Mouse (Mus musculus) skeletal muscle tissue, adult 2 months (tissue): ENCODE measurements around the gene Pdcd10.

Source experiments
- DNase-seq: peaks from one replicate; pipeline ENCODE4 v3.0.0-alpha.2; 2012; ENCODE audit warnings: low read depth, low spot score

Gene Pdcd10

DNA sequence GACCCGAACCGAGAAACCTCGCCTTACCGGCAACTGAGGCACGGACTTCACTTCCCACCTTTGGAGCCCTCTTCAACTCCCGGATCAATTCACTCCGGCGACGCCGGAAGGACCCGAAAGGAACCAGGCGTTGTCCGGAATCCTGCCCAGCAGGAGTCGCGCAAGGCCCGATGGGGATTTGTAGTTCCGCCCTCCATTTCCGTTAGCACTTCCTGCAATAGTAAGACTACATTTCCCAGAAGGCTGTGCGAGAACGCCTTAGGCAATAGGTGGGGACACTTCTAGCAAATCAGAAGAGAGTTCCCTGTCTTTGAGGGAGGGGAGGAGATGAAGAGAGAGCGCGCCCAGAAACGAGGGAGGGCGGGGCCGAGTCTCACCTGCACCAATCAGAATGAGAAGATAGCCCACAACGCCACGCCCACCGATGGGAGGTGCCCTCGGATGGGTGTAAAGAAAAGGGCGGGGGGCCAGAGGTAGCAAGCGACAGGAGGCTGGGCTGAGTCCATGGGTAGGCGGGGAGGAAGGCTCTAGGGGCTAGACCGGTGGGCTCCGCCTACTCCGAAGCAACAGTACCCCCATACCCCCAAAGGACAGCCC is at the start of gene Pdcd10:
Pdcd10 (minus strand) TSS at position 162 of the 597 bp plus-strand sequence.
- peak; percentile 99 for DNase-seq

DNA sequence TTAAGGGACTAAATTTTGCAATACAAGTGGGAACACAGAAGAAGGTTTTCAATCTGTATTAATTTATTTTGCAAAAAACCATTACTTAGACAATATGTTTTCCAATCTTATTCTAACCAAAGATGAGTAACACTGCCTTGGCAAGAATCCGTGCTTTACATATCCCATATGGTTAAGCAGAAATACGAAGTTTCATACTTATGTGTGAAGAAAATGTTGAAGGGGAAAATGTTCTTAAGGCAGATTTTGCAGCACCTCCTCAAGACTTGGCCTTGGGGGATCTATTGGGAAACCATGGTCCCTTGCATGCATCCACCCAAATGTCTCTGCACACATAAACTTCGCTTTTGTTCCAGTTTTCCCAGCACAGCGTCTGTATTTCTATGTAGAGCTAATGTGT is 28.2 kb upstream of the Pdcd10 start:
- DNase-seq, result no peak

DNA sequence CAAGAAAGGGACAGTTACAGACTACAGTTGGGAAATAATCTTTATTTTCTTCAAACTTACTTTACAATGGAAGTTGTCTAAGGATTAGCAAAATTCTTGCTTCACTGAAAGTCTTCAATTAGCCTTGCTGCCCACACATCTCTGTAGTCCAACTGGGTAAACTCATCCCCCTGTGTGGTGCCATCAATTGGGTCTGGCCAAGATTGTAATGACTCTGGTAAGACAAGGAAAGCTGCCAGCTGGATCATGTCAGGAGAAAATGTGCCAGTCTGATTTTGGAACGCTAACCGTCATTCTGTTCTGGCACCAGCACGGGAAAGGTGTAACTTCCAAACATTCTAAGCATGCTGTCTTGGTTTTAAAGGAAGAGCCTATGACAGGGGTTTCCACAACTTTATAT is 26.6 kb upstream of the Pdcd10 start:
- DNase-seq, result no peak

DNA sequence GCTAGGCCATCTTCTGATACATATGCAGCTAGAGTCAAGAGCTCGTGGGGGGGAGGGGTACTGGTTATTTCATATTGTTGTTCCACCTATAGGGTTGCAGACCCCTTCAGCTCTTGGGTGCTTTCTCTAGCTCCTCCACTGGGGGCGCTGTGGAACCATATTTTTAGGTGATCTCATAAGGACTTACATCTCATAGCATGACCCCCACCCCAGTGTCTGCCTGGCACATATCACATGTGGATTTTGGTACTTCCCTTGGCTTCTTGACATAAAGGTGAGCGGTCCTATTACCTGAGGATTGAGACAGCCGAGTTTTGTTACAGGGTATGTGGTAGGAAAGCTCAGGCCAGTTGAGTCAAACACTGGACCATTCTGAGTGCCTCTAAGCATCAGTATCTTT is 22.7 kb upstream of the Pdcd10 start:
- DNase-seq, result no peak

DNA sequence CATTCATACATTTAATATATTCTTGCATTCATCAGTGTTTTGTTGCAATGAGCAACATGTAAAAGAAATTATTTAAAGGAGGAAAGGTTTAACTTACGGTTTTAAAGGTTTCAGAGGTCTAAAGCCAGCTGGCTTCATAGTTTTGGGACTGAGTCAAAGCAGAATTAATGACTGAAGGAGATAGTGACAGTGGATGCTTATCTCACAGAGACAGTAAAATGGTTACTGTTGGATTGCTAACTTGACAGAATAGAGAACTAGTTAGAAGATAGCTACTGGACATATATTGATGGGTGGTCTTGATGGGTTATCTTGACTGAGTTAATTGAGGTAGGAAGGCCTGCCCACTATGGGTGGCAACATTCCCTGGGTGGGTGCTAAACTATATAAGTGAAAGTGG is 18.9 kb upstream of the Pdcd10 start:
- no peak for DNase-seq

DNA sequence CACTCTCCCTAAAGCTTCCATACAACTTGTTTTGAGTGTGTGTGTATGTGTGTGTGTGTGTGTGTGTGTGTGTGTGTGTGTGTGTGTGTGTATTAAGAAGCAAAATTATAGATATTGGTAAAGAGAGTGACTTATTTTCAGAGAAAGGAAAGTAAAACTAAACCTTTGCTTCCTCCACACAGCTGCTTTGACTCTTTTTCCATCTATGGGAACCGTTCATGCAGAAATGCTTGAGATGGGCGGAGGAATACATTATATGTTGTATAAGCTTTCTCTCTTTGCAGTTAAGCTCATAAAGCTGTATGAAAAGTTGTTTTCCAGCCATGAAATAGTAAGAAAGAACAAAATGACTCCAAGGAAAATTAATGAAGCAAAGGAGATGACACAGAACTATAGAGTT is 17.4 kb upstream of the Pdcd10 start:
- DNase-seq, result no peak

DNA sequence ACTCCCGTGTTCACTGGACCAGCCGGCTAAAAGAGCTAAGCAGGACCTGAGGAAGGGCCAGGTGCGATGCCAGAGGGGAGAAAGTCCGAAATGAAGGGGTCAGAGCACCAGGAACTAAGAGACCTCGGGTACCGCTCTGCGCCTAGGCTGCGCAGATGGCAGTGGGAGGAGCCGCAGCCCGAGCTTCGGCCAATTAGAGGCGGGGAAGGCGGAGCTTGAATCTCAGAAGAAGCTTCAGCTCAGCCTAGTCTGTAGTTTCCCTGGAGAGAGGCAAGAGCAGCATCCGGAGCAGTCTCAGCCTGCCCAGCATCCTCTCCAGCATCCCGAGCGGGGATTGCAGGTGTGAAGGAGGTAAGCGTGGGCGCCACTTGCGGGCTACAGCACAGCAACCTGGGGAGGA is 636 bp upstream of the Pdcd10 start, which contains the start of gene Serpini1:
Serpini1 (plus strand) TSS at position 256 of the 400 bp plus-strand sequence.
- peak; percentile 79 for DNase-seq

DNA sequence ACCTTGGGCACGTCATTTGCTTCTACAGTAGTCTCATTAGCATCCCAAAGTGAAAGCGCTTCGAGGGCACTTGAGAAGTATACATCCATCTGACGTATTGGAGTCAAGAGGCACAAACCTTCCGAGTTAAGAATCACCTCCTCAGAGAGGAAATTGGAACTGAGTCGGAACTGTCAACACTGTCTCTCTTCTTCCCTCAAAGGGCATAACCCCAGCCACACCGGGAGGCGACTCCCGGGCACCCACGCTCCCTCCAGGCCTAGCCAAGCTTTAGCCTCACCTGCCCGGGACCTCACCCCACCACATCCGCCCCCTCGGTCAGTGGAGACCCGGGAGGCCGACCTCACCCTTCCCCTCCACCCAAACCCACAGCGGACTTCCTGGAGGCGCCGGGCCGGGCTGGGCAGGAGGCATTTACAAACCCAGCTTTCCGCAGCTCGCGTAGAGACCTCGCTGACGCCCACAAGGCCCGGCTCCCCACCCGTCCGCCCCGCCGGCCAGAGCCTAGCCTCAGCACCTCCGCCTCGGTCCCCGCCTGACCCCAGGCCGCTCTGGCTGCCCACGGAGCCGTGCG is 448 bp downstream of the Pdcd10 start:
- peak; percentile 8 for DNase-seq

DNA sequence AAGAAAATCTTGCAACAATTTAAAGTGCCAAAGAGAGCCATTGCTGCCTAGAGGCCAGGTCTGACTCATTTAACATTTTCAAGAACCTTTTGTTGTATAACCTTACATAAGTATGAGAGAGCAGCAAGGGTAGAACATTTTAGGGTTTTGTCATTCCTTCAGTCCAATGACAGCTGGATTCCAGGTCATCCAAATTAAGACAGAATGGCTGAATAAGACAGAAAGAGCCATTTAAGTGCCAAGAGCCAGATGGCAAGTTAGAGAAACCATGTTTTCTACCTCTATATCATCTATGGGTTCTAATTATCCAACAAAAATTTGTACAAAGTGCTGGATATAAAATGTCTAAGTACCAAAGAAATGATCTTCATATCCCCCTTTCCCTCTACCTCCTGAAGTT is 5.4 kb downstream of the Pdcd10 start:
- DNase-seq, result no peak

DNA sequence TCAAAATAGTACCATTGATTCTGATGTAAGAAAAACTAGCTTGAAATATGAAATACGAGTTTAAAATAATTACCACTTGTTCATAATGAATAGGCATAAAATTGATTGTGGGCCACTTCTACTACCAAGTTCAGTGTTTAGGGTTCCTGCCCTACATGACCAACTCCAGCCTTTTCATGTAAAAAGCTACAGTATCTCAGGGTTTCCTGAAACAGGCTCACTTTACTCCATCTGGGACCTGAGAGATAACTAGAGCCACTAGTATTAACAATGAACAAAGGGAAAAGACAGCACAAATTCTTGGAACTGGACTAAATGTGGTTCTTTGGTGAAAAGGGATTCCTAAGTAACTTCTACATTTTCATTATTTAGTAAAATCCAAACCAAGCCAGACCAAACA is 12.4 kb downstream of the Pdcd10 start:
- DNase-seq, result no peak

DNA sequence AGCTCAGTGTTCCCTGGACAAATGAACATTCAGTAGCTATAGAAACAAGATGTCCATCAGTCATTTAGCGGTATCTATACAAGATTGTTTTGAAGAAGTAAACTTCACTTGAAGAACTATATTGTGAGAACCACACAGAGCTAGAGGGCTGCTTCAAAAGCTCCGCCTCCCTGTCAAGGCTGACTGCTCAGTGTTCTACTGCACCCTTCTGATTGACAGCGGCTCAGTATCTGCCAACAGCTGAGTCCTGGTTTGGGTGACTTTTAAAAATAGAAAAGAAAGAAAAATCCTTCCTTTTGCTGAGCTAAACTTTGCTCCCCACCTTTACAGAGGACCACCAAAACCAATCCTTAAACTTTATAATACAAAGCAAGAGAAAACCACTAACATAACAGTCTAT is 13.8 kb downstream of the Pdcd10 start:
- DNase-seq, result no peak

DNA sequence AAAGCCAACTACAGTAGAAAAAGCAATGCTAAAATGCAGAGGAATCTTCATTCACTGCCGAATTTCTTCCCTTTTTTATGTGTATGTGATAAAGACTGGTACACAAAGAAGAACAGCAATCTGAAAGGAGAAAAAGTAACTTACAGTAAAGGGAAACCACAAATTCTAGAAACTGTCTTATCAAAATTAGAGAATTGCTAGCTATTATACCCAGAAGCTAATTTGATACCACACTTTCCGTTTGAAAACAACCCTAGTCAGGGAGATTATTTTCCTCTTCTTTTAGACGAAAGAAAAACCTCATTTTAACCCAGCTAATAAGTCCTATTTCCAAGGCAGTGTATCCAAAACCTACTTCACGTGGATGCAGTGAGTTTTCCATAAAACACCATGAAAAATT is 15.4 kb downstream of the Pdcd10 start:
- no peak for DNase-seq

DNA sequence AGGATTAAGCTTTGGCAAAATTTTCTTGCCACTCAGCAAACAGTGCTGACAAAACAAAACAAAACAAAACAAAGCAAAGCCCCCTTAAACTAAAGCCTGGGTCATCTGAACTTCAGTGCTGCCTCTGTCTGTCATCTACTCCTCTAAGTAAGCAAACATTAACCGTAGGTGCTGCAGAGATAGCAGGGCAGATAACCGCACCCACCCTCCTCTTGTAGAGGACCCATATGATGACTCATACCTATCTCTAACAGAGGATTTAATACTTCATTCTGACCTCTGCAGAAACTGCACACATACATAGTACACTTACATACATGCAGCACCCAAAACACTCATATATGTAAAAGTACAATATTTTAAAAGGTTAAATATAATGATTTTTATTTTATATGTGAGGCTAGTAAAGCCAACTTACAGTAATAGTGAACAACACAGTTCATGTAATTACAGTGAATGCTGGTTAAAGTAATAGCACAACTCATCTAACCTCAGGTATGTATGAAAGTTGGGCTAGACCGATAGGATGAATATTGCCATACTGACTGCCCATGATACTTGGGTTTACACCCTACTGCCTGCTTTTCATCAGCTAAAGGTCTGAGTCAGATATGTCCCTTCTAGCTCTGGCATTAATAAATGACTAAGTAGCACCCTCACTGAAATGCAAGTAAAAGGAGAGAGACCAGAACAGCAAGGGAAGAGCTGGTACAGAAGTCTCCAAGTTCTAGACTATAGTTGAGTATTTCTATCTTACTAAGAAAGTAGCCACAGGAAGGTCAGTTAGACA is 22.4 kb downstream of the Pdcd10 start:
- DNase-seq, result no peak

DNA sequence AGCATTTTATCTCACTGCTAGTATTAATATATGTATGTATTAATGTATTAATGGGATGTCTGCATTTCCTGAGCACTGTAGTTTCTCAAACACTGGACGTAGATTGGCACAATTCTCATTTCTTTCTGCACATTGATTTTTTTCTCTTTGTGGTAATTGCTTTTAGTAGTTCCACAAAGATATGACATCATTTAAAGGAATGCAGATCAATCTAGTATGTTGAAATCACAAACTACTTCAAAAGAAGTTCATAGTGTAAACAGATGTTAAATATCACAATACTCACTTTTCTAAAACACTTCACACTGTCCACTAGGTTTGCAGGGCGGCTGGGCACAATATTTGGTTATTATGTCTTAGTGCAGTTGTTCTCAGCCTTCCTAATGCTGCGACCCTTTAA is 25.6 kb downstream of the Pdcd10 start:
- no peak for DNase-seq

DNA sequence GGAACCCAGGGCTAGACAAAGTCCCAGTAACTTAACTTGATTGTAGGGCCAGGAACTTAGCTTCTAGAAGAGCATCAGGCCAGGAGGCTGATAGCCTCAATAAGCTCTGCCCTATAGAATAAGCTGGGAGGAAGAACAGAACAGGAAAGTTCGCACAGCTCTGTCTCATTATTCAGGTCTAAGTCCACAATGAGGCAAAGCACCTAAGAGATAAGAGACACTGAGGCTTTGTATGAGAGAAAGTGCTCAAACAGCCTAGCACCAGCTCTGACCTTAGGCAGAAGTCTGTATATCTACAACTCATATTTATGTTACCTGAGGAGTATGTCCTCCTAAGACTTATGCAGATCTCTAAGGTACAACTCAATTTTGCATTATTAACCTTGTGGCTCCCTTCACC is 34.1 kb downstream of the Pdcd10 start:
- no peak for DNase-seq

DNA sequence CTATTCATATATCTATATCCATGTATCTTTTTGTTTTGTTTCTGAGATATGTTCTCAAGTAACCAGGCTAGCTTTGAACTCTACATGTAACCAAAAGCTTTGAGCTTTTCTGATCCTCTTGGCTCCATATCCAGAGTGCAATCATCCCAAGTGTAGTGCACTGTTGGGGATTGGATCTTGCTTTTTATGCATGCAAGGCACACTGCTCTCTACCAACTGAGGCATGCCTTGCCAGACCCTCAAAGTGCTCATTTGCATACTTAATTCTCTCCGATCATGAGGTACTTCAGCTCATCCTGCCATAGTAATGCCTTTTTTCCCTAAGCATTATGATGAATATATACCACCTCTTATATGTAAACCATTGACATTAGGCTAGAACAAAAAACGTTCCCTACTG is 35.3 kb downstream of the Pdcd10 start:
- DNase-seq, result no peak

DNA sequence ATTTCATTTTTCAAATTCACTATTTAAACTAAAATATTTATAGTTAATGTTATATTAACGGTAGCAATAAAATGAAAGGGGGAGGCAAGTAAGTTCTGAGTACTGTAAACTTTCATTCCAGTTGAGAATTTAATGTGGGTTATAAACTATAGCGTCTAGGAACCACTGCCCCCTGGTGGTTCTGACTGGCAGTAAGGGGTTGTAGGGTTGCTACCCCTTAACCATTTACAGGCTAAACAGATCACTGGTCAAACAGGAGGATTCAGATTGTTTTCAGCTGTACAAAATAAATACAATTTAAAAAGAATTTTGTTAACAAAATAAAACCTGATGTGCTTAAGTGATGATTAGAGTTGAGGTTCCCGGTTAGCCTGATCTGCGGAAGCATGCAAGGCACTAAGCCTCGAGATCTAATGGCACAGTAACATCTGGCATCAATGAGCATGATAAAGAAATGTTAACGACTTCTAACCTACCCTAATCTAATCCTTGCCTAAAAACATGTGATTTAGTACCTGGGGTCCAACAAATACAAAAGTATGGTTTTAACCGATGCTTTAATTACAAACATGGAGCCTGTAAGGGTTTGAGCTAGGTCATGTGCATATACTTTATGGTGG is 38.9 kb downstream of the Pdcd10 start:
- DNase-seq, result no peak

DNA sequence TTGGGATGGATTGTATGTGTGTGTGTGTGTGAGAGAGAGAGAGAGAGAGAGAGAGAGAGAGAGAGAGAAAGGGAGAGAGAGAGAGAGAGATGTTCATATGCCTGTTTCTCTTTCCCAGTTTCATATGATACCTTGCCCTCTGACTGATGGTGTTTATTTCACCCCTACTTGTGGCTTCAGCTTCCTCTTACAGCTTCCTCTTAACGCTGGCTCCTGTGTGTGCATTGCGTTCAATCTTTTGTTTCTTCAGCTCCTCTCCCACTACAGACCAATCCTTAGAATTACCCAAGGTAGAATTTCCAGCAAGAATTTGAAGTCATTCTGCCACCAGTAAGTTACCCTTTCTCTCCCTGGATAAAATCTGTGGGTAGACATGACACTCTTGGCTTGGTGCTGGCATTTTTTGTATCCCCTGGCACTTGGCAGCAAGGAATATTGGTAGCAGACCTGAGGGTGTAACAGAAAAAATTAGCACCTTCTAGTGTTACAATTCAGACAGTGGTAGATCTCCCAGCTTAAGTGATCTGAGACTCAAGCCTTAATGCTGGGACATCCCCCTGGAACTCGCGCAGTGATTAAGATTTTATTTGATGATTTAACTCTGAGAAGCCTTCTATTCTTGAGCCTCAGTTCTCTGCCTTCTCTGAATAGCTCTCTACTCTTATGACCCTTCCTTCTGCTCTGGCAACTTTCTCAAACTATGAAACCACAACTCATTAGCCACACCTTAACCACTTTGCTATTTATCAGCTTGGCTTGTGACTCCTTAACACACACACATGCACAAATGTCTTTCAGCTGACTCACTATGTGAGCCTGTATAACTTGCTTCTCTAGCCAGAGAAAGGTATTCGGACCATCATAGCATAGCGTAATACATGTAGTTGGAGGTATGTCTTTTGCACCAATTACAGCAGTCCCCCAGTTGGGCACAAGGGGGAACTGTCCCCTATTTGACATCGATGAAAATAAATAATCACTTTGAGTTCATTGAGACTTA is 57.4 kb downstream of the Pdcd10 start:
- no peak for DNase-seq

DNA sequence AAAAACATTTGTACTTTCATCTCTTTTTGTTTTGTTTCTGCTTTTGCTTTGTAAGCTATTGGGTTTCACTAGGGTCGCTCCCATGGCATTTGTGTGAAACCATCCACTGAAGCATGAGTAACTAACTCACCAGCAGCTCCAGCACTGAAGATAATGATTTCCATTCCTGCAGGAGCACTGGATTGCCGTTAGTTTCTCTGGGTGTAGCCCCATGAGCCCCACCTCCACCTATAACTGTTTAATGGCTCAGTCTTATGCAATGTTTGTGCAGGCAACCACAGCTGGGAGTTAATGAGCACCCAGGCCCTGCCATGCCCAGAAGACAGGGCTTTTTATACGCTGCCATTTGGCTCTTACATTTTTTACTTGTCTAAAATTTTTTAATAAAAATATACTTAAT is 63.7 kb downstream of the Pdcd10 start:
- DNase-seq, result no peak

DNA sequence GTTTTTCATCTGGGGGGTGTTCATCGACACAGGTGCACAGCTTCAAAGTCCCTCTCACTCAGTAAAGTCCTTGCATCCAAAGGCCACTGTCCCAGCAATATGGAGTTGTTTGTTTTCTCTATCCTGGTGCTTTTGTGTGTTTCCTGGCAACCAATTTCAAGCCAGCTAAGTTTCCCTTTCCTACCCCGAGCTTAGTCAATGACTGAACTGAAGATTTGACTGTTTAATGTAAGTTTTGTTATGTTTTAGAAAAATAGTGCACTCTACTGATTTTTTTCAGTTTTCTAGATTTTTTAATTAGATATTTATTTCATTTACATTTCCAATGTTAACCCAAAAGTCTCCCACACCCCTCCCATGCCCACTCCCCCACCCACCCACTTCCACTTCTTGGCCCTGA is 74.6 kb downstream of the Pdcd10 start, which contains the start of gene Wdr49:
Wdr49 (minus strand) TSS at position 101 of the 400 bp plus-strand sequence.
- DNase-seq, result no peak

DNA sequence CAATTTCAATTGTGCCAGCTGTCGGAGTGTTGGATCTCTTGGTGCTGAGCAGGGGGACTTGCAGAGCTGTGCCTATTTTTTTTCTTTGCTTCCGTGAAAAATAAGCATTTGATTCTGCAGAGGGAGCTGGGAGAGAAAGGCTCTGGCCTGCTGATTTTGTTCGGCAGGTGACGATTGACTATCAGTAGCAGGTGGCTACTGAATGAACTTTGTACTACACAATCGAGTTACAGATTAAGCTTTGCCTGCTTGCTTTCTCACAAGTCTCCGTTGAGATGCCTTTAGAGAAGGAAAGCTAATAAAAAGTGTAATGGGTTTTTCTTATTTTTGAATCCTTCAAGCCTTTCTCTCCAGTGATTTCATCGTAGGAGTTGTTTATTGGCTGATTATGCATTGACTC is 81.5 kb downstream of the Pdcd10 start:
- no peak for DNase-seq
